Mouse (Mus musculus) neural tube, embryonic 10.5 days (tissue): ENCODE measurements around the gene Ces2b.
"Not testable (repeated sequence)": the region's sequence is repeated elsewhere in the genome, so short reads cannot be mapped to it uniquely, and the experiment has no call there.

ENCODE experiments used
- DNase-seq: peaks from one replicate; pipeline ENCODE4 v3.0.0-alpha.2; 2017; ENCODE audit warnings: low spot score; ENCODE audit errors: extremely low spot score

The Ces2b gene

GRCm38 (mm10) chr8:104831440-104831839 is at the start of gene Ces2b:
Gene Ces2b (plus strand): TSS chr8:104831572.
- DNase-seq: no peak

DNA sequence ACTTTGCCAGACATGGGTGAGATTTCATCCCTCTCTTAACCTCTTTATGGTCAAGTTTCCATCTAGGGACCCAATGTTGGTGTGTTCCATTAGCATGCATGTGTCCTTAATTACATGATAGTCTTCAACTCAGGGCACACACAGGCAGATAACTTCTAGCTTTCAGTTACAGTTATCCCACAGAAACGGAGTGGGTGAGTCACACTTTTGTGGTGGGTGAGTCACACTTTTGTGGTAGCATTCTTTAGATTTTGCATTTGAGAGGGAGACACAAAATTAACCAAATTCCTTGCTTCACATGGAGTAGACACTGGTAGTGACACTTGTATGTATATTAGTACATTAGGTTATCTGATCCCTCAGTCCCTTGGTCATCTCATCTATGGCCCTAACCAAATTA is 44.3 kb upstream of the Ces2b start:
- DNase-seq: no peak

DNA sequence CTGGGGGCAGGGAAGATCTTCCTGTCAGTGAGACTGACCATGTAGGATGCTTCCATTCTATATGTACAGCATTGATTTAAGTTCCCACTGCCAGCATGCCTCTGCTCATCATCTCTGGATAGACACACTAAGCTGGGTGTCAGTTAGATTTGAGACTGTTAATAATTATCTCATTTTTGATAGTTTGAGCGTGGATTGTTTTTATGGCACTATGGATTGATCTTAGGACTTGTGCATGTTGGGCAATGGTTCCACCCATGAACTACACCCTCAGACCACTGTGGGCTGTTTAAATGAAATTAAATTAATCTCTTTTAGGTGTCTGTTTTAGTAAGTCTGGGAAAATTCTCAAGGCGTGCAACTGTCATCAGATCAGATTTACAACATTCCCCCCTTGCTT is 42.4 kb upstream of the Ces2b start:
- DNase-seq: no peak

DNA sequence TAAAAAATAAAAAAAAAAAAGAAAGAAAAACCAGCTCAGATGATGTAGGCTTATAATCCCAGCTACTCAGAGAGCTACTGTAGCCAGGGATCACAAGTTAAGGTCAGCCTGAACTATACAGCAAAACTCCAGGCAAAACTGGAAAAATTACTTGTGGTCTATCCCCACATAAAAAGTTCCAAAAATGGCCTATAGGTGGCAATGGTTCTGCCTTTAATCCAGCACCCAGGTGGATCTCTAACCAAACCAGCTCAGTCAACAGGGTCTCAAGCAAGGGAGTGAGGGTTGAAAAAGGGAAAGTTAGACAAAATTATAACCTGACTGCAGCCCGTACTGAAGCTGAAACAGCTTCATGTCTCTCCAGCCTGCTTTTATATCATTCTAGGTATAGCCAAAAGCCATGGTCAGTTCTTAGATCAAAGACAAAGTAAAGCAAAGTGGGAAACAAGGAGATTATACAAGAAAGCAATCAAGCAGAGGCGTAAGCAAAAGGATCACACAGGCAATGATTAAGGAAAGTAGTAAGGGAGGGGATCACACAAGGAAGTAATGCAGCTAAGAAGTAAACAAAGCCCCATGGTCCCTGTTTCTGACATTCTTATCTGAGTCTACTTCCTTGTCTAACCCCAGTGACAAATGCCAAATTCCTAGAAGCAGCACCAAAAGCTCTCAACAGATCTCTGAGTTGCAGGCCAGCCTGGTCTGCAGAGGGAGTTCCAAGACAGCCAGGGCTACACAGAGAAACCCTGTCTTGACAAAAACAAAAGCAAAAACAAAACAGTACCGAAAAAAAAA is 41.3 kb upstream of the Ces2b start:
- no peak for DNase-seq

GRCm38 (mm10) chr8:104799385-104799784 is 32.0 kb upstream of the Ces2b start:
- no peak for DNase-seq

DNA sequence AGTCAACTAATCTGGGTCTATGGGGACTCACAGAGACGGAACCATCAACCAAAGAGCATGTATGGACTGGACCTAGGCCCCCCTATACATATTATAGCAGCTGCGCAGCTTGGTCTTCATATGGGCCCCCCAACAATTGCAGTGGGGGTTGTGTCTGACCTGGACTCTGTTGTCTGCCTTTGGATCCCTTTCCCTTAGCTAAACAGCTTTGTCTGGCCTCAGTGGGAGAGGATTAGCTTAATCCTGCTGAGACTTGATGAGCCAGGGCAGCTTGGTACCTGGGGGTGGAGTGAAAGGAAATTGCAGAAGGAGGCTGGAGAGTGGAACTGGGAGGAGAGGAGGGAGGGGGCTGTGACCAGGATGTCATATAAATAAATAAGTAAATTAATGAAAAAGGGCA is 25.2 kb upstream of the Ces2b start:
- no peak for DNase-seq

DNA sequence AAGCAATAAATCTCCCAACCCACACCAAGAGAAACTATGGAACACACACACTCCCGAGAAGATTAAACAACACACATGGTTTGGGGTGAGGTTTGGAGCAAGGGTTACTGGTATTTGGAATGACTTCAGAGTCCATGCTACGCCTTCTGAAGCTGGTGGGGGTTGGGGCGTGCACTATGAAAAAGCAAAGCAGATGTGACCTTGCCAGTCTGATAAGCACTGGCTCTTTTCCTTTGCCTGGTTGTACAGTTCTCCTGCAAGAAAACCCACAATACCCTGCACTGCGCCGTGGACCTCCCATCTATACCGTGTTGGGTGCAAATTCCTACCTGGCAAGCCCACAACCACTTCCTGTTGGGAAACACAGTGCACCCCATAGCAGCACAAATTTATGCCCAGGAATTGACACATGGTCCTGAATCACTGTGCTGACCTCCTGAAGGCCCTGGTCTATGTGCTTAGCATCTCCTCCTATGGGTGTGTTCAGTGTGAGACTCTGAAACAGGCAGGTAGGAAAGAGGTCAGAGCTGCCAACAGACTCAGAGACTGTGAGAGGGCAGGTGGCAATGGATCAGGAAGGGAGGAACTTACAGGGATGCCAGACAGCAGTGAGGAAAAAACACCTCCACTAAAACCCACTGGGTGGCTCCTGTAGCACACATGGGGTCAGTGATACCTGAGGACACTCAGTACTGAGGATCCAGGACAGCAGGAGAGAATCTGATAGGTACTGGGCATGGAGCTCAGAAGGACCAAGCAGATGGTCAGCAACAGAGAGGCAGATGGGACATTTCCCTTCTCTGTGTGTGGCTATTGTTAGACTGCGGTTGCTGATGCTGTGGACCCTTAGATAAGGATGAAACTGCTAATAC is 22.6 kb upstream of the Ces2b start:
- DNase-seq: no peak

GRCm38 (mm10) chr8:104809436-104809835 is 21.9 kb upstream of the Ces2b start:
- DNase-seq: no peak

GRCm38 (mm10) chr8:104826912-104827311 is 4.5 kb upstream of the Ces2b start:
- DNase-seq: no peak

GRCm38 (mm10) chr8:104828221-104828620 is 3.2 kb upstream of the Ces2b start:
- no peak for DNase-seq

GRCm38 (mm10) chr8:104841360-104842078 is 10.1 kb downstream of the Ces2b start:
- no peak for DNase-seq

DNA sequence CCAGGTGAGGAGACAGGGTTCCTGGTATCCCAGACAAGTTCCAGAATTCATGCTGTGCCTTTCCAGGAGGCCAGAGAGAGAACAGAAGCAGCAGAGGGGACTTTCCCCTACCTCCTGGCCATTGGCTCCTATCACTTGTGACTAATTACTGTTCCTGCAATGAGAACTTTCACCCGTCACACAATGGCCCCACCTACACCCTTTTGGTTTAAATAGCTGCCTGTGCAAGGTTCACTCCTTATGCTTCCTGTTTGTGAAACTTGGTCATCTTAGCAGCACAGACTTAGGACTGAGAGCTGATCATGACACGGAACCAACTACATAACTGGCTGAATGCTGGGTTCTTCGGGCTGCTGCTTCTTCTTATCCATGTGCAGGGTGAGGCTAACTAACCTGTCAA is 15.5 kb downstream of the Ces2b start, which contains the start of gene Ces2c:
Gene Ces2c, plus strand, starts transcription at position 238 of the 400 bp plus-strand sequence.
- peak; percentile 6 for DNase-seq

- DNase-seq: peak; percentile 3
These were observed 16.5 kb downstream of the Ces2b start for GRCm38 (mm10) chr8:104847741-104848462.

- not testable (repeated sequence) for DNase-seq
These were observed 35.6 kb downstream of the Ces2b start for GRCm38 (mm10) chr8:104866844-104867531.

DNA sequence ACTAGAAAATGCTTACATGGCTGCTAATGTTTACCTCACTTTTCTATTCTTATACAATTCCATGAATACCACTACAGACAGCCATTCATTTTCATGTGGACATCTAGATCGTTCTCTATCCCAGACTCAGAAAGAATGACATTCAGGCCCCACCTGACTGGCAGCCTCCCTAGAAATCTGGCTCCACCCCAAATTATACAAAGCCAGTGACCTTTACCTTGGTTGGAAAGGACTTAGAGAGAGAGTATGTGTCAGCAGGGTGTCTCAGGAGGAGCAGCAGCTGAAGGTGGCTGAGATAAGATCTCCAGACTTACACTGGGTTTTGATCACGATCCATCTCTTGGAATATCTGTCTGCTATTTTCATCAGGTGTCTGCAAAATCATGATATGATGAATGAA is 37.5 kb downstream of the Ces2b start:
- not testable (repeated sequence) for DNase-seq

- DNase-seq: not testable (repeated sequence)
These were observed 55.0 kb downstream of the Ces2b start for GRCm38 (mm10) chr8:104886223-104886926.
